Mouse (Mus musculus) urinary bladder, adult 18-20 months (tissue): ENCODE results near the gene Ube2dnl1.

ENCODE experiments used
- DNase-seq, 2 experiments: peaks; one replicate each; pipeline ENCODE4 v3.0.0; 2022; ENCODE audit warnings: low spot score in 2 of 2, mixed read lengths in 2 of 2

The Ube2dnl1 gene

DNA sequence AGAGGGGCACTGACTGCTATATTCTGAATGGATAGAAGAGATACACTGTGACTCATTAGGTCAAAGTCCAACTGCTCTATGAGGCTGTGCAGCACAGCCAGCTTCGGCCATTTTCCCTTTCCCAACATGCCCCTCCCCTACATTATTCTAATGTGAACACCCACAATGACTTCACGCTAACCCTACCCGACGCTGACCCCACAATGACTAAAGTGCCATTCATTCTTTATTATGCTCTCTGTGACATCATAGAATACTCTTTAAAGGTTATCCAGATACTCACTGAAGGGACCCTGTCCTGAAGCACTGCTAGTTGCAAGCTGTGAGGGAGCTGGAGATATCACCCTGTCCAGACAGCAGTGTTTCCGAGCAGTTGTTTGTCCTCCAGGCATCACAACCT is at the start of gene Ube2dnl1:
Ube2dnl1 (plus strand) TSS at position 301 of the 400 bp plus-strand sequence.
- no peak for DNase-seq

DNA sequence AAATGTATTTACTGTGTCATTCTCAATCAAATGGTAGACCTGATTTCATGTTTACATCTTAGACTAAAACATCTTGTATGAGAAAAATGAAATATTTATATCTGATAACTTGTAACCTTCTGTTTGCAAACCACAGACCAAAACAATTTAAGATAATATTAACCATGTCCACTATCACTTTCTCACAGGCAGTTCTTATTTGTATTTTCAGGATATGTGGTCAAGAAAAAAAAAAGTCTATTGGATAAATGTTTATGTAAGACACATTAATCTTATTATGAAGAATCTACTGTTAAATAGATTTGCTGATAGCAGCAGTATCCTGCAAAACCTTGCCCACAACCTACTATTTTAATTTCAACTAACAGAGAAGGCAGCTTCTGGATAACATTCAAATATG is 9.3 kb upstream of the Ube2dnl1 start:
- no peak for DNase-seq

DNA sequence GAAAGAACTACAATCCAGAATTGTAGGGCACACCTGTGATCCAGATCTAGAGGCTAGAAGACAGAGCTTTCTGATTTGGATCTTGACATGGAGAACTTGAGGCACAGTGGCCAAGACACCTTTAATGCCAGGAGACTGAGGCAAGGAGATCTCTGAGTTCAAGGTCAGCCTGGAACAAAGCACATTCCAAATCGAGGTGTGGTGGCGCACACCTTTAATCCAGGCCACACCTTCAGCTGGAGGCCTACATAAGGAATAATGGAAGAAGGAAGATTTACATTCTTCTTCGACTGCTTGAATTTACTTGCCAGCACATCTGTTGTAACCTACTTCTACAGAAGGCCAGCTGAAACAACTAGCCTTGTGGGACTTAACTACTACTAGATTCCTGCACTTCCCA is 7.3 kb upstream of the Ube2dnl1 start:
- no peak for DNase-seq

DNA sequence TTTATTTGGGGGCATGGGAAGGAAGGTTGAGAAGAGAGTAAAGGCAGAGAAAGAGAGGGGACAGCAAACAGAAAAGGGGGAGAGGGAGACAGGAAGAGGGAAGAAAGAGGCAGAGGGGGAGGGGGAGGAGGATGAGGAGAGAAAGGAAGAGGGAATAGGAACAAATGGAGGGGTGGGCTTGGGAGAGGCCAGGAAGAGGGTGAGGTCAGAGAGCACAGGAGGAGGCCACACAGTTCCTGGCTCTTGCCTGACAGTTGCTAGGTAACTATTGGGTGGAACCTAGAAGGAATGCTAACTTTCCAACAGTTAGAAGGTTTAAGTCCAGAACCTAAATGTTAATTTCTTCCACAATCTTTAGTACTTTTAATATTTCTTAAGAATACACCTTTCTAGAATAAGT is 1.4 kb upstream of the Ube2dnl1 start:
- DNase-seq = no peak

DNA sequence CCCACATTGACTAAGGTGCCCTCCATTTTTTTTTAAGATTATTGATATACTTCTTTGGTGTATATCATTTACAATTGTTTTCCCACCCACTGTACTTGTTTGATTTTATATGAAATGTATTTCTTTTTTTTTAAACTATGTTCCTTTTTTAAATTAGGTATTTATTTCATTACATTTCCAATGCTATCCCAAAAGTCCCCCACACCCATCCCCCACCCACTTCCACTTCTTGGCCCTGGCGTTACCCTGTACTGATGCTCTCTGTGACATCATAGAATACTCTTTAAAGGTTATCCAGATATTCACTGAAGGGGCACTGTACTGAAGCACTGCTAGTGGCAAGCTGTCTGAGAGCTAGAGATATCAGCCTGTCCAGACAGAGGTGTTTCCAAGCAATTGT is 2.5 kb downstream of the Ube2dnl1 start, which contains the start of gene Ube2dnl2:
Ube2dnl2 (plus strand) TSS at position 301 of the 400 bp plus-strand sequence.
- no peak for DNase-seq

DNA sequence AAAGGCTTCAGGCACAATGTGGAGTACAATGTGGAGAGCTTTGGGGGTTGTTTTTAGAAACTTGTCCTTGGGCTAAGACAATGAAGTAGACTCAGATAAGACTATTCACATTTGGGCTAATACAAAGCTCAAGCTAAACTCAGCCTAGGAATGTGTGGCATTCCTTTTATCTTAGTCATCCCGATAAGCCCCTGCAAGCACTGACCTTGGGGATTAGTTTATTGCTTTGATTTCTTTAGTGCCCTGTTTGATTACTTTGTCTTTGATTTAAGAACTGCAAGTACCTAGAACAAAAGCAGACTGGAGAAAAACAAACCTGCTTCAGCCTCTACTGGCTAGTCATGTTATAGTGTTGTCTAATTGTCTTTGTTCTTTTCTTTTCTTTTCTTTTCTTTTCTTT is 50.3 kb downstream of the Ube2dnl1 start:
- DNase-seq = no peak
